Mouse (Mus musculus) small intestine, adult 2 months (tissue): ENCODE data around the gene Ttc23l.

Experiments
- CTCF ChIP-seq: fragments of 200-500 bp; IDR thresholded peaks from 2 replicates; pipeline ENCODE4 v1.5.1; 2012; ENCODE audit warnings: low read depth, mild to moderate bottlenecking, control low read depth, inconsistent platforms, low read length, moderate library complexity, mixed read lengths; ENCODE audit not compliant: insufficient replicate concordance, insufficient read length; ENCODE audit errors: extremely low read depth
- POLR2A ChIP-seq: fragments of 200-500 bp; IDR thresholded peaks from 2 replicates; pipeline ENCODE4 v1.6.1; 2012; ENCODE audit warnings: low read depth, mild to moderate bottlenecking, control low read depth, inconsistent platforms, low read length, moderate library complexity

DNA sequence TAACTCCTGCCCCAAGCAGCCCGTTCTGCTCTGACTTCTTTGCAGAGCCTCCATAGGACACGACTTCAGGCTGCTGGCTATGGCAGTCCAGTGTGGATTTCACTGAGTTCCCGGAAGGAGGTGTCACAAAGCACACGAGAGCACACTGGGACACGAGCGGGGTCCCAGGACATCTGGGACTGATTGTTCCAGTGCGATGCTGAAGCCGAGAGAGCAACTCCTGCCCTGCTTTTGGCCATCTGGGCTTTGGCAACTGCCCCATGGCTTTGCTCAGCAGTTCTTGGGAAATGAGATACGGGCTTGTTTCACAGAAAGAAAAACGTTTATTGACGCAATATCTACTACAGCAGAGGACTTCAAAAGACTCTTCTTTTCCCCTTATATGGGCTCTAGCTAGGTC is 52.4 kb downstream of the Ttc23l start:
- TF ChIP-seq CTCF (no peak), POLR2A (no peak)
